Mouse (Mus musculus) lung, embryonic 16.5 days (tissue): ENCODE data around the gene Prdx3. TPM values are rescaled to one million over a fixed set of nuclear protein-coding genes. Genes with fewer than 3 reads are reported as not detected.
"Not testable (repeated sequence)": the region's sequence is repeated elsewhere in the genome, so short reads cannot be mapped to it uniquely, and the experiment has no call there.

Experiments used
- ATAC-seq: fragments of 200-750 bp; cut with Nextera tagmentation; 2 replicates; pipeline ENCODE4 v1.8.0; 2017; ENCODE audit warnings: low read depth, mild to moderate bottlenecking, moderate library complexity
- H3K27ac ChIP-seq: fragments of 300-500 bp; sonication (generic); 2 replicates; pipeline ENCODE4 v1.5.1; 2014; ENCODE audit warnings: mild to moderate bottlenecking, control low read depth, low read length
- H3K27me3 ChIP-seq: fragments of 300-500 bp; sonication (generic); 2 replicates; pipeline ENCODE4 v1.6.1; 2014; ENCODE audit warnings: low read depth, low read length, mixed read lengths; ENCODE audit not compliant: control insufficient read depth, insufficient read depth
- H3K36me3 ChIP-seq: fragments of 300-500 bp; sonication (generic); 2 replicates; pipeline ENCODE4 v1.6.1; 2014; ENCODE audit warnings: low read length; ENCODE audit not compliant: control insufficient read depth, insufficient read depth
- H3K4me1 ChIP-seq: fragments of 300-500 bp; sonication (generic); replicated peaks from 2 replicates; pipeline ENCODE4 v1.6.1; 2014; ENCODE audit warnings: low read length, mixed read lengths; ENCODE audit not compliant: control insufficient read depth, insufficient read depth
- H3K4me2 ChIP-seq: fragments of 300-500 bp; sonication (generic); 2 replicates; pipeline ENCODE4 v1.6.1; 2014; ENCODE audit warnings: low read depth, low read length, control low read depth
- H3K4me3 ChIP-seq: fragments of 300-500 bp; sonication (generic); 2 replicates; pipeline ENCODE4 v1.5.1; 2014; ENCODE audit warnings: mild to moderate bottlenecking, low read length, control low read depth
- H3K9ac ChIP-seq: fragments of 300-500 bp; sonication (generic); 2 replicates; pipeline ENCODE4 v1.6.1; 2014; ENCODE audit warnings: low read length, control low read depth
- H3K9me3 ChIP-seq: fragments of 300-500 bp; sonication (generic); 2 replicates; pipeline ENCODE4 v1.6.1; 2016; ENCODE audit warnings: low read length; ENCODE audit not compliant: control insufficient read depth
- WGBS: fragments of 180-500 bp; shearing (Covaris S2); extraction: QIAGEN DNeasy Blood & Tissue Kit; methylation state at CpG from one replicate; pipeline ENCODE4 v1.1.7; 2014; 5-methylcytosine and 5-hydroxymethylcytosine counted together
- polyA plus RNA-seq: library from polyadenylated mRNA; unstranded; fragments of >200 nt; fragmentation: Nextera tagmentation; extraction: Ambion mirVana; gene quantifications from 2 replicates; pipeline ENCODE4 v1.2.1, GENCODE M21; 2015

Gene Prdx3
- polyA plus RNA-seq, 1 experiment from 2014 or later = 111 TPM

DNA sequence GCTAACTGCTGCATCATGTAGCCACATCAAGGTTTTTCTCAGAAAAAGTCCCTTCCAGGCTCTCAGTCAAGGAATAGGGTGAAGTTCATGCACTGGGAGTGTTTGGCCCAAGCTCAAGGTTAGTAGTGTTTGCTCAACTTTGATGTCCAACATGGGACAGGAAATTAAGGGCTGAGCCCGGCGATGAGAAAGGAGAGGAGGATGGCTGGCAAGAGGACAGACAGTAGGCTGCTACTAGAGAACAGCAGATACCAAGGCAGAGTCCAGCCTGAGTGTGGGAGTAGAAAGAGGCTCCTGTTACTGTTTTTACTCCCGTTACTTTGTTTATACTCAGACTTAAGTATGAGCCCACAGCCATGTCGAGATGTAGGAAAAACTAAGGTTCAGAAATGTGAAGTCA lies 855 bp downstream of the Prdx3 start:
- Histone ChIP-seq H3K36me3 (peaks cover 12% of the 10 kb centered on the region), H3K4me1 (peaks cover 10% of the 10 kb centered on the region; the same call in 1 of the 2 replicates), H3K4me2 (peak overlapping the region; percentile 66), H3K9me3 (no peaks in the 10 kb centered on the region), H3K9ac (peak overlapping the region; percentile 74), H3K27me3 (no peaks in the 10 kb centered on the region), H3K4me3 (peak overlapping the region; percentile 69), H3K27ac (peak overlapping the region; percentile 81)
- no peak for ATAC-seq
- 3% methylated on average over 4 of the region's 4 CpGs for WGBS

DNA sequence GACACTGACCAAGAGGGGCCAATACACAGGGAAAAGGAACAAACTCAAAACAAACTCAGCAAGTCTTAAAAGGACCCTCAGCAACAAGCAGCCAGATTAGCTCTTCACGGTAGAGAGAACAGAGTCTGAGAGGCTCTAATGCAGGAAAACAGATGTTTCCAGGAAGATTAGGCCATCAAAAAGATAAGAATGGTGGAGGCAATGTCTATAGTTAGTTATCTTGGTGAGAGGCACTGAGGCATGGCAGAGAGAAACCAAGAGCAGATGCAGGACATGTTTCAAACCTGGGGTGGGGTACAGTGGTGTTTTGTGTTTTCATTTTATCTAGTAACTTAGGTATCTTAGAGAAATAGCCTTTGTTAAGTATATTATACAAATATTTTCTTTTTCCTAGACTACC lies 2.1 kb downstream of the Prdx3 start:
- Histone ChIP-seq H3K4me3 (no peak overlapping the region), H3K4me2 (no peak overlapping the region), H3K27ac (no peak overlapping the region), H3K36me3 (peaks cover 18% of the 10 kb centered on the region), H3K4me1 (peaks cover 10% of the 10 kb centered on the region; the same call in 1 of the 2 replicates), H3K9ac (no peak overlapping the region), H3K27me3 (no peaks in the 10 kb centered on the region), H3K9me3 (no peaks in the 10 kb centered on the region)
- WGBS = 26% methylated on average over 1 of the region's 1 CpGs
- ATAC-seq = no peak

DNA sequence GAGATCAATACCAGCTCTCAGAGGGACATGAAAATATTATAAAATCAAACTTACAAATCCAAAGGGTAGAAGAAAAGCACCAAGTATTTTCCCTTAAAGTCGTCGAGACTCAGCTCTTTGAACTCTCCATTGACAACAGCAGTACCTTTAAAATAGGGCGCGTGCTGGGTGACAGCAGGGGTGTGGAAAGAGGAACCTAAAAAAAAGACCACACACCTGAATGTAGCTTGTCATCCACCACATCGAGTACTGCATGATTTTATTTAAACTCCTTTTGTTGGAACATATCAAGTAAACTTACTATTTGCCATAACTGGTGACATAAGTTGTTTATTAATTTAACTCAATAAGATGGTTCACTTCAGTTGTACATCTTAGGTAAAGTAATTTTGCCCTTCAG lies 3.0 kb downstream of the Prdx3 start:
- Histone ChIP-seq H3K27ac (no peak overlapping the region), H3K4me2 (no peak overlapping the region), H3K27me3 (no peaks in the 10 kb centered on the region), H3K9ac (no peak overlapping the region), H3K4me3 (no peak overlapping the region), H3K9me3 (no peaks in the 10 kb centered on the region), H3K4me1 (peaks cover 10% of the 10 kb centered on the region; the same call in 1 of the 2 replicates), H3K36me3 (peaks cover 21% of the 10 kb centered on the region)
- 89% methylated on average over 5 of the region's 5 CpGs for WGBS
- ATAC-seq = no peak

DNA sequence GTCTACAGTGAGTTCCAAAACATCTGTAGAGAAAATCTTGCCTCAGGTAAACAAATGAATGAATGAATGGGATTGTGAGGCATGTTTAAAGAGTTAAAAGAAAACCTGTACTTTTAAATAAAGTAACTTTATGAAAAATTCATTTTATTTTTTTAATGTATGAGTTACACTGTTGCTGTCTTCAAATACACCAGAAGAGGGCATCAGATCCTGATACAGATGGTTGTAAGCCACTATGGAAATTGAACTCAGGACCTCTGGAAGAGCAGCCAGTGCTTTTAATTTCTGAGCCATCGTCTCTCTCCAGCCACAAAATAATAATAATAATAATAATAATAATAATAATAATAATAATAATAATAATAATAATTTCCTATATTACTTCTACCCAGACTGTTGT lies 3.9 kb downstream of the Prdx3 start:
- no peaks in the 10 kb centered on the region for H3K9me3 ChIP-seq

DNA sequence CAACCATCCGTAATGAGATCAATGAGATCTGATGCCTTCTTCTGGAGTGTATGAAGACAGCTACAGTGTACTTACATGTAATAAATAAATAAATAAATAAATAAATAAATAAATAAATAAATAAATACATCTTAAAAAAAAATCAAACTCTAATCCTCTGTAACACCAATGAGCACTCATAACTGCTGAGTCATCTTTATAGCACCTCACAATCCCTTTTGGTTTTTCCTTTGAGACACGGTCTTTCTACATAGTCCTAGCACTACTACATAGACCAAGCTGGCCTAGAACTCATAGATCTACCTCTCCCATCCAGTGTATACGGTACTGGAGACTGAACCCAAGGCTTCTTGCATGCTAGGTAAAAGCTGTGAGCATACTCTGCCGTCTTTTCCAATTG lies 8.2 kb downstream of the Prdx3 start:
- H3K4me2 ChIP-seq, H3K9ac ChIP-seq, H3K27me3 ChIP-seq, H3K9me3 ChIP-seq, H3K4me1 ChIP-seq, H3K4me3 ChIP-seq, ATAC-seq, H3K27ac ChIP-seq: not testable (repeated sequence)
- H3K36me3 ChIP-seq = peaks cover 27% of the 10 kb centered on the region
- 93% methylated on average over 4 of the region's 4 CpGs for WGBS

More for the DNA sequence above, 3.9 kb downstream of the Prdx3 start:
- Histone ChIP-seq H3K27ac (no peak overlapping the region), H3K36me3 (peaks cover 21% of the 10 kb centered on the region), H3K9ac (no peak overlapping the region), H3K4me1 (peaks cover 10% of the 10 kb centered on the region; the same call in 1 of the 2 replicates), H3K27me3 (no peaks in the 10 kb centered on the region), H3K4me3 (no peak overlapping the region), H3K4me2 (no peak overlapping the region)
- 61% methylated on average over 1 of the region's 1 CpGs for WGBS
- no peak for ATAC-seq

DNA sequence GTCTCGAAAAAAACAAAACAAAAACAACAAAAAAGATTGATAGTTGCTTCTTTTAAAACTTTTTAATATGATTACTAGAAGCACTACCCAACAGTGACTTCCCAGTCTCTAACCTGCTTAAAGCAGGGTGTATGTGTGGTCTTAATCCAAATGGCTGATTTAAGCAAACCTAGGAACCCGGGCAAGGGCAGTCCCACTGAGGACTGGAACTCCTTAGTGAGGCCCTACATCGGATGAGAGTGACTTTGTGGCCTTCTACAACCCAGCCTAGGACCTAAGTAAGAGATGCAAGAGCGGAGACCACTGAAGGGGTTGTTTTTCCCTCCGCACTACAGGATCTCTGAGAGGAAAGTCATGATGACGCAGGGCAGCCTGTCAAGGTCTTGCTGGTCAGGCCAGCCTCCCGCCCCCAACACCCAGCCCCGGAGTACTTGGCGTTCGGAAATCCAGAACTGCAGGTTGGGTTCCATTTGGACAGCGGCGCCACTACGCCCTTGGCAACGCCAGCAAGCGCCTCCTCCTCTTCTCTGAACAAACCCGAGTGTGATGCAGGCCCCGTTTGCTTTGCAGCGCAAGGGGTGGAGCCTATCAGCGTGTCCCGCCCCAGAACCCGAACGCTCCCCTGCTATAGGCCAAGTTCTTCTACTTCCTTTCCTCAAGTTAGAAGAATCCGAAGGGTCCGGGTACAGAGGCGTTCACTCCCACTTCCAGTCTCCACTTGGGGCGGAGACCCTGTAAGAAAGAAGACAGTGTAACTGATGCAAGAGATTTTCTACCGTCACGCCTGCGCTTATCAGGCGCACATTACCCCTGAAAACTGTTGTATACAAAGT lies 13.3 kb downstream of the Prdx3 start, which contains the start of gene Sfxn4:
Sfxn4 (minus strand) TSS at position 612 of the 833 bp plus-strand sequence.
- peak within 1 kb of the TSS; percentile 81 for H3K4me2 ChIP-seq
- no peaks in the 10 kb centered on the region for H3K9me3 ChIP-seq
- H3K27me3 ChIP-seq = no peaks in the 10 kb centered on the region
- H3K4me3 ChIP-seq = peak within 1 kb of the TSS; percentile 68
- peak within 1 kb of the TSS; percentile 79 for H3K9ac ChIP-seq
- 0 out of 2 replicates have a peak, but pooled peaks cover 2% of the 10 kb centered on the region for H3K4me1 ChIP-seq
- 3% methylated on average over 30 of the region's 30 CpGs for WGBS
- ATAC-seq = peak; percentile 100
- H3K27ac ChIP-seq = peak within 1 kb of the TSS; percentile 82
- peaks cover 9% of the 10 kb centered on the region; the same call in 1 of the 2 replicates for H3K36me3 ChIP-seq

DNA sequence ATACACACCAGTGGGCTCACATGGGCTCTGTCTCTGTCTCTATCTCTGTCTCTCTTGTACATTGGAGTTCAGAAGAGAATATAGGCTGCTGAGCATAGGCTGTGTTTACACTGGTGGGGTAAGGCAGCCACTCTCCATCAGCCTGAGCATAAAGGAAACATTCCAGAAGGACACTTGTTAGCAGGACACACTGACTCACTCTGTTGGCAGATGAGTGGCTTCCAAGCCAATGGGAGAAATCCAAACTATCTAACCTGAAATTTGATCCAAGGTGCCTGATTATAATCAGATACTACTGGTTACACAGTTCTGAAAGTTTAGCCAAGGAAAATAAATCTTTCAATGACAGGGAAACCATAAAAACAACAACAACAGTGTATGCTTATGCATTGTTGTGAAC lies 28.6 kb downstream of the Prdx3 start:
- H3K9me3 ChIP-seq = no peaks in the 10 kb centered on the region
- no peak overlapping the region for H3K4me3 ChIP-seq
- no peak for ATAC-seq
- no peak overlapping the region for H3K27ac ChIP-seq
- H3K36me3 ChIP-seq = peaks cover 5% of the 10 kb centered on the region
- no peaks in the 10 kb centered on the region for H3K27me3 ChIP-seq
- no peaks in the 10 kb centered on the region for H3K4me1 ChIP-seq
- no peak overlapping the region for H3K4me2 ChIP-seq
- H3K9ac ChIP-seq = no peak overlapping the region

DNA sequence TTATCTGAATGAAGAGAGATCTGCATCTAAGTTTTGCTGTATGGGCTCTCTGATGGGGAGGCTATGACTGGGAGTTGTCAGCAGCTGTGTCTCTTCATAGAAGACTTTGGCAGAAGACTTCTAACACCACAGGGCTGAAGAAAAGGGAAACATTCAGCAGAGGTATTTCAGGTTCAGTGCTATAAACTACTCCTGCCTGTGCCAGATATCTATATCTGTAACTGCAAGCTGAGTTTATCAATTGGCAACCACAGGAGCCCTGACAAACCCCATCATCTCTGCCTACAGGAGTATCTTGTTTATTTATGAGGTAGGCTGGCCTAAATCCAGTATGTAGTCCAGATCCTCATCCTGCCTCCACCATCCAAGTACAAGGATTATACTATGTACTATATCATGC lies 31.0 kb downstream of the Prdx3 start:
- Histone ChIP-seq H3K27me3 (no peaks in the 10 kb centered on the region), H3K4me3 (no peak overlapping the region), H3K9me3 (no peaks in the 10 kb centered on the region), H3K4me1 (no peaks in the 10 kb centered on the region), H3K27ac (no peak overlapping the region), H3K36me3 (peaks cover 5% of the 10 kb centered on the region), H3K9ac (no peak overlapping the region), H3K4me2 (no peak overlapping the region)
- no peak for ATAC-seq

DNA sequence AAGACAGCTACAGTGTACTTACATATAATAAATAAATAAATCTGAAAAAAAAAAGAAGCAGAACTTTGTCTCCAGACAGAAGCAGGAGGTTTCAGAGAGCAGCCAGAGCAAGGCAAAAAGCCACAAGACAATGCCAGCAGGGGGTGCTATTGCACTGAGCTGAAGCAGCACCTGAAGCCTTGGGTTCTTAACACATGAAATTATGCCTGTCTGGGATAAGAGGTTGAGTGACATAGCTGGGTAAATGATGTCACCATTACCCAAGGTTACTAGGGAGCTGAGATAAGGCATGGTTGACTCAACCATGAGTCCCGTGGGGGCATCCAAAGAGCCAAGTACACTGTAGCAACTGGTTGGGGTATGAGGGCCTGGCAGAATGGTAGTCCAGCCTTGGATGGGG lies 36.6 kb downstream of the Prdx3 start:
- ATAC-seq = 0 out of 2 replicates have a peak, but pooled peaks have one; percentile 31
- WGBS = 40% methylated on average over 1 of the region's 1 CpGs
- Histone ChIP-seq H3K27me3 (no peaks in the 10 kb centered on the region), H3K9ac (no peak overlapping the region), H3K9me3 (no peaks in the 10 kb centered on the region), H3K4me3 (no peak overlapping the region), H3K36me3 (peaks cover 28% of the 10 kb centered on the region), H3K4me1 (no peaks in the 10 kb centered on the region), H3K27ac (no peak overlapping the region), H3K4me2 (no peak overlapping the region)
